Mouse (Mus musculus) heart, embryonic 14.5 days (tissue): Measurements from ENCODE around the gene Lin54. TPM values are rescaled to one million over a fixed set of nuclear protein-coding genes. Genes with fewer than 3 reads are reported as not detected.

Experiments
- ATAC-seq: fragments of 200-750 bp; cut with Nextera tagmentation; 2 replicates; pipeline ENCODE4 v1.8.0; 2017; ENCODE audit warnings: low read depth, moderate TSS enrichment; ENCODE audit not compliant: insufficient number of reproducible peaks, insufficient read depth, low FRiP score
- H3K27ac ChIP-seq, 2 experiments: fragments of 200-500 bp in 1 of 2; fragments of 300-500 bp in 1 of 2; sonication (generic) in 1 of 2; replicated peaks in 1 of 2; 2 replicates each; pipeline ENCODE4 v1.5.1; 2012 to 2014; ENCODE audit warnings: low read depth in 2 of 2, low read length in 2 of 2, control low read depth in 1 of 2, mild to moderate bottlenecking in 1 of 2, mixed read lengths in 1 of 2; ENCODE audit not compliant: control insufficient read depth in 1 of 2, insufficient read depth in 1 of 2
- H3K27me3 ChIP-seq: fragments of 300-500 bp; sonication (generic); 2 replicates; pipeline ENCODE4 v1.6.1; 2014; ENCODE audit warnings: mild to moderate bottlenecking, low read length, control low read depth; ENCODE audit not compliant: control insufficient read depth, insufficient read depth
- H3K36me3 ChIP-seq: fragments of 300-500 bp; sonication (generic); 2 replicates; pipeline ENCODE4 v1.6.1; 2014; ENCODE audit warnings: mild to moderate bottlenecking, control low read depth, low read length, mixed read lengths; ENCODE audit not compliant: control insufficient read depth, insufficient read depth
- H3K4me1 ChIP-seq, 2 experiments: fragments of 200-500 bp in 1 of 2; fragments of 300-500 bp in 1 of 2; sonication (generic) in 1 of 2; 2 replicates each; pipeline ENCODE4 v1.6.1; 2012 to 2014; ENCODE audit warnings: low read length in 2 of 2, control low read depth in 1 of 2, mixed read lengths in 1 of 2; ENCODE audit not compliant: control insufficient read depth in 2 of 2, insufficient read depth in 2 of 2
- H3K4me2 ChIP-seq: fragments of 300-500 bp; sonication (generic); 2 replicates; pipeline ENCODE4 v1.6.1; 2014; ENCODE audit warnings: mild to moderate bottlenecking, low read length
- H3K4me3 ChIP-seq, 2 experiments: fragments of 200-500 bp in 1 of 2; fragments of 300-500 bp in 1 of 2; sonication (generic) in 1 of 2; 2 replicates each; pipeline ENCODE4 v1.5.1; 2012 to 2014; ENCODE audit warnings: low read length in 2 of 2, mild to moderate bottlenecking in 2 of 2, control low read depth in 1 of 2, low read depth in 1 of 2, moderate library complexity in 1 of 2; ENCODE audit not compliant: control insufficient read depth in 1 of 2, insufficient read depth in 1 of 2
- H3K9ac ChIP-seq: fragments of 300-500 bp; sonication (generic); 2 replicates; pipeline ENCODE4 v1.6.1; 2014; ENCODE audit warnings: mild to moderate bottlenecking, low read length
- H3K9me3 ChIP-seq: fragments of 300-500 bp; sonication (generic); 2 replicates; pipeline ENCODE4 v1.6.1; 2016; ENCODE audit warnings: low read length, control low read depth; ENCODE audit not compliant: control insufficient read depth
- WGBS: fragments of 180-500 bp; shearing (Covaris S2); extraction: QIAGEN DNeasy Blood & Tissue Kit; methylation state at CpG from one replicate; pipeline ENCODE4 v1.1.7; 2014; 5-methylcytosine and 5-hydroxymethylcytosine counted together
- polyA plus RNA-seq: library from polyadenylated mRNA; unstranded; fragments of >200 nt; fragmentation: Nextera tagmentation; extraction: Ambion mirVana; gene quantifications from 2 replicates; pipeline ENCODE4 v1.2.1, GENCODE M21; 2014

The Lin54 gene
- polyA plus RNA-seq, 1 experiment from 2014 or later = 13.6 TPM

- H3K9me3 ChIP-seq = no peaks in the 10 kb centered on the region
- H3K27ac ChIP-seq = no peak overlapping the region
- H3K4me1 ChIP-seq = peaks cover 9 to 44% of the 10 kb centered on the region in 2 experiments
- no peak overlapping the region for H3K4me3 ChIP-seq
- ATAC-seq = no peak
- WGBS = 60% methylated on average over 7 of the region's 7 CpGs
- peaks cover 96% of the 10 kb centered on the region for H3K36me3 ChIP-seq
- H3K9ac ChIP-seq = no peak overlapping the region
- no peaks in the 10 kb centered on the region for H3K27me3 ChIP-seq
- no peak overlapping the region for H3K4me2 ChIP-seq
Observed at GRCm38 (mm10) chr5:100423626-100424025, 76.8 kb downstream of the Lin54 start.

GRCm38 (mm10) chr5:100418861-100419260 lies 81.6 kb downstream of the Lin54 start:
- Histone ChIP-seq H3K36me3 (peaks cover 61% of the 10 kb centered on the region), H3K4me3 (no peak overlapping the region)
- ATAC-seq = no peak

GRCm38 (mm10) chr5:100418077-100418476 lies 82.4 kb downstream of the Lin54 start:
- WGBS = 83% methylated on average over 2 of the region's 2 CpGs

More at GRCm38 (mm10) chr5:100418861-100419260, 81.6 kb downstream of the Lin54 start:
- Histone ChIP-seq H3K9me3 (no peaks in the 10 kb centered on the region), H3K27me3 (no peaks in the 10 kb centered on the region), H3K4me2 (no peak overlapping the region), H3K27ac (no peak overlapping the region), H3K9ac (no peak overlapping the region), H3K4me1 (peaks cover 5 to 21% of the 10 kb centered on the region in 2 experiments; a peak in 3 of 4 replicates)
- 70% methylated on average over 4 of the region's 4 CpGs for WGBS

GRCm38 (mm10) chr5:100415761-100416590 lies 84.5 kb downstream of the Lin54 start, which contains the start of gene Sec31a:
Gene Sec31a (minus strand): TSS chr5:100416234.
- under 1% methylated on average over 76 of the region's 82 CpGs for WGBS
- peak within 1 kb of the TSS; percentile 88 to 89 for H3K4me3 ChIP-seq
- H3K9me3 ChIP-seq = no peaks in the 10 kb centered on the region
- H3K27ac ChIP-seq = peak within 1 kb of the TSS; percentile 90 to 92
- H3K27me3 ChIP-seq = no peaks in the 10 kb centered on the region
- peak within 1 kb of the TSS; percentile 66 for H3K4me2 ChIP-seq
- peak within 1 kb of the TSS; percentile 90 for H3K9ac ChIP-seq
- ATAC-seq = peak; percentile 97
- peaks cover 11 to 30% of the 10 kb centered on the region in 2 experiments for H3K4me1 ChIP-seq
- H3K36me3 ChIP-seq = peaks cover 32% of the 10 kb centered on the region

More at GRCm38 (mm10) chr5:100418077-100418476, 82.4 kb downstream of the Lin54 start:
- Histone ChIP-seq H3K36me3 (peaks cover 53% of the 10 kb centered on the region), H3K4me2 (no peak overlapping the region), H3K4me3 (no peak overlapping the region), H3K4me1 (peaks cover 4 to 24% of the 10 kb centered on the region in 2 experiments; a peak in 3 of 4 replicates), H3K9me3 (no peaks in the 10 kb centered on the region), H3K27ac (no peak overlapping the region), H3K9ac (no peak overlapping the region), H3K27me3 (no peaks in the 10 kb centered on the region)
- ATAC-seq = no peak

GRCm38 (mm10) chr5:100414474-100415196 lies 85.8 kb downstream of the Lin54 start:
- Histone ChIP-seq H3K27ac (peak overlapping the region; percentile 62 to 92), H3K4me1 (peaks cover 11 to 33% of the 10 kb centered on the region in 2 experiments), H3K27me3 (no peaks in the 10 kb centered on the region), H3K36me3 (peaks cover 20% of the 10 kb centered on the region), H3K9ac (peak overlapping the region; percentile 90), H3K4me2 (peak overlapping the region; percentile 66), H3K9me3 (no peaks in the 10 kb centered on the region), H3K4me3 (peak overlapping the region; percentile 32 to 89)
- 15% methylated on average over 11 of the region's 11 CpGs for WGBS
- ATAC-seq = no peak

- 73% methylated on average over 3 of the region's 3 CpGs for WGBS
- no peak overlapping the region for H3K4me3 ChIP-seq
- peaks cover 19% of the 10 kb centered on the region for H3K36me3 ChIP-seq
- no peak for ATAC-seq
- H3K9me3 ChIP-seq = no peaks in the 10 kb centered on the region
- H3K27ac ChIP-seq = no peak overlapping the region
- H3K9ac ChIP-seq = 0 out of 2 replicates have a peak overlapping the region, but pooled peaks have one; percentile 7
- peaks cover 11 to 33% of the 10 kb centered on the region in 2 experiments for H3K4me1 ChIP-seq
- H3K27me3 ChIP-seq = no peaks in the 10 kb centered on the region
- H3K4me2 ChIP-seq = 0 out of 2 replicates have a peak overlapping the region, but pooled peaks have one; percentile 66
Observed at GRCm38 (mm10) chr5:100412886-100413285, 87.6 kb downstream of the Lin54 start.

- Histone ChIP-seq H3K27me3 (no peaks in the 10 kb centered on the region), H3K36me3 (peaks cover 42% of the 10 kb centered on the region), H3K4me3 (no peak overlapping the region), H3K4me1 (peaks cover 11 to 30% of the 10 kb centered on the region in 2 experiments), H3K27ac (no peak overlapping the region), H3K9ac (no peak overlapping the region), H3K4me2 (no peak overlapping the region), H3K9me3 (no peaks in the 10 kb centered on the region)
- WGBS = 92% methylated on average over 5 of the region's 5 CpGs
- no peak for ATAC-seq
Observed at GRCm38 (mm10) chr5:100410281-100410680, 90.2 kb downstream of the Lin54 start.
